Mouse (Mus musculus) hindbrain, embryonic 14.5 days (tissue): Measurements from ENCODE around the gene 1700013G24Rik. TPM values are rescaled to one million over a fixed set of nuclear protein-coding genes. Genes with fewer than 3 reads are reported as not detected.

Experiments used
- ATAC-seq: fragments of 200-750 bp; cut with Nextera tagmentation; 2 replicates; pipeline ENCODE4 v1.8.0; 2017; ENCODE audit warnings: moderate number of reproducible peaks, mild to moderate bottlenecking, moderate TSS enrichment, moderate library complexity; ENCODE audit not compliant: low FRiP score
- DNase-seq: peaks from one replicate; pipeline ENCODE4 v3.0.0-alpha.2; 2015; ENCODE audit warnings: low spot score
- H3K27ac ChIP-seq: fragments of 300-500 bp; sonication (generic); 2 replicates; pipeline ENCODE4 v1.5.1; 2014; ENCODE audit warnings: mild to moderate bottlenecking, moderate library complexity
- H3K27me3 ChIP-seq: fragments of 300-500 bp; sonication (generic); 2 replicates; pipeline ENCODE4 v1.6.1; 2014; ENCODE audit warnings: mild to moderate bottlenecking, low read length, mixed read lengths; ENCODE audit not compliant: control insufficient read depth, insufficient read depth
- H3K36me3 ChIP-seq: fragments of 300-500 bp; sonication (generic); replicated peaks from 2 replicates; pipeline ENCODE4 v1.6.1; 2014; ENCODE audit not compliant: control insufficient read depth, insufficient read depth
- H3K4me1 ChIP-seq: fragments of 300-500 bp; sonication (generic); replicated peaks from 2 replicates; pipeline ENCODE4 v1.6.1; 2014; ENCODE audit warnings: antibody characterized with exemption, low read length, mixed read lengths; ENCODE audit not compliant: control insufficient read depth, insufficient read depth
- H3K4me2 ChIP-seq: fragments of 300-500 bp; sonication (generic); replicated peaks from 2 replicates; pipeline ENCODE4 v1.6.1; 2014; ENCODE audit warnings: mild to moderate bottlenecking, moderate library complexity
- H3K4me3 ChIP-seq: fragments of 300-500 bp; sonication (generic); replicated peaks from 2 replicates; pipeline ENCODE4 v1.5.1; 2014; ENCODE audit warnings: mild to moderate bottlenecking, low read length
- H3K9ac ChIP-seq: fragments of 300-500 bp; sonication (generic); 2 replicates; pipeline ENCODE4 v1.6.1; 2014
- H3K9me3 ChIP-seq: fragments of 300-500 bp; sonication (generic); 2 replicates; pipeline ENCODE4 v1.6.1; 2016; ENCODE audit warnings: low read length; ENCODE audit not compliant: control insufficient read depth
- WGBS: fragments of 180-500 bp; shearing (Covaris S2); extraction: QIAGEN DNeasy Blood & Tissue Kit; methylation state at CpG from one replicate; pipeline ENCODE4 v1.1.7; 2014; 5-methylcytosine and 5-hydroxymethylcytosine counted together
- polyA plus RNA-seq: library from polyadenylated mRNA; unstranded; fragments of >200 nt; fragmentation: Nextera tagmentation; extraction: Ambion mirVana; gene quantifications from 2 replicates; pipeline ENCODE4 v1.2.1, GENCODE M21; 2014

The 1700013G24Rik gene
- polyA plus RNA-seq, 1 experiment from 2014 or later, result not detected

- H3K36me3 ChIP-seq, result no peaks in the 10 kb centered on the region
- ATAC-seq (no peak), DNase-seq (no peak)
- no peak overlapping the region for H3K9ac ChIP-seq
- H3K9me3 ChIP-seq, result no peaks in the 10 kb centered on the region
- no peak overlapping the region for H3K4me2 ChIP-seq
- no peak overlapping the region for H3K27ac ChIP-seq
- peaks cover 18% of the 10 kb centered on the region; the same call in 1 of the 2 replicates for H3K4me1 ChIP-seq
- H3K4me3 ChIP-seq, result no peak overlapping the region
- no peaks in the 10 kb centered on the region for H3K27me3 ChIP-seq
- WGBS, result 67% methylated on average over 13 of the region's 13 CpGs
These were observed 12.2 kb downstream of the 1700013G24Rik start for GRCm38 (mm10) chr4:137465125-137465787.

GRCm38 (mm10) chr4:137466991-137467390 lies 13.9 kb downstream of the 1700013G24Rik start:
- WGBS, result 78% methylated on average over 4 of the region's 4 CpGs
- Histone ChIP-seq H3K36me3 (no peaks in the 10 kb centered on the region), H3K9me3 (no peaks in the 10 kb centered on the region), H3K27ac (no peak overlapping the region), H3K4me3 (no peak overlapping the region), H3K4me2 (no peak overlapping the region), H3K27me3 (no peaks in the 10 kb centered on the region), H3K4me1 (peaks cover 18% of the 10 kb centered on the region; the same call in 1 of the 2 replicates), H3K9ac (no peak overlapping the region)
- DNase-seq, result no peak
- ATAC-seq, result no peak

GRCm38 (mm10) chr4:137467525-137467924 lies 14.4 kb downstream of the 1700013G24Rik start:
- Histone ChIP-seq H3K36me3 (no peaks in the 10 kb centered on the region), H3K4me3 (no peak overlapping the region), H3K27ac (no peak overlapping the region), H3K4me2 (no peak overlapping the region), H3K4me1 (peaks cover 18% of the 10 kb centered on the region; the same call in 1 of the 2 replicates), H3K27me3 (no peaks in the 10 kb centered on the region), H3K9ac (no peak overlapping the region), H3K9me3 (no peaks in the 10 kb centered on the region)
- ATAC-seq, result no peak
- DNase-seq, result no peak
- WGBS, result 90% methylated on average over 2 of the region's 2 CpGs

- H3K4me1 ChIP-seq, result peaks cover 18% of the 10 kb centered on the region; the same call in 1 of the 2 replicates
- H3K27me3 ChIP-seq, result no peaks in the 10 kb centered on the region
- no peaks in the 10 kb centered on the region for H3K36me3 ChIP-seq
- under 1% methylated on average over 71 of the region's 72 CpGs for WGBS
- DNase-seq, result peak; percentile 90
- ATAC-seq, result peak; percentile 87
- no peaks in the 10 kb centered on the region for H3K9me3 ChIP-seq
- H3K27ac ChIP-seq, result peak within 1 kb of the TSS; percentile 43
- peak within 1 kb of the TSS; percentile 63 for H3K9ac ChIP-seq
- peak within 1 kb of the TSS; percentile 97 for H3K4me2 ChIP-seq
- peak within 1 kb of the TSS; percentile 54 for H3K4me3 ChIP-seq
These were observed 15.4 kb downstream of the 1700013G24Rik start, which contains the start of gene Hspg2 for GRCm38 (mm10) chr4:137468260-137469080. Hspg2 (plus strand) TSS chr4:137468769.

- peak overlapping the region; percentile 54 for H3K4me3 ChIP-seq
- H3K4me2 ChIP-seq, result peak overlapping the region; percentile 97
- no peaks in the 10 kb centered on the region for H3K36me3 ChIP-seq
- H3K9me3 ChIP-seq, result no peaks in the 10 kb centered on the region
- peak overlapping the region; percentile 38; the same call in 1 of the 2 replicates for H3K27ac ChIP-seq
- peaks cover 18% of the 10 kb centered on the region; the same call in 1 of the 2 replicates for H3K4me1 ChIP-seq
- peak; percentile 59 for DNase-seq
- peak; percentile 1; the same call in 1 of the 2 replicates for ATAC-seq
- no peaks in the 10 kb centered on the region for H3K27me3 ChIP-seq
- 4% methylated on average over 20 of the region's 20 CpGs for WGBS
- peak overlapping the region; percentile 63 for H3K9ac ChIP-seq
These were observed 16.2 kb downstream of the 1700013G24Rik start for GRCm38 (mm10) chr4:137469081-137469844.

- no peak overlapping the region for H3K27ac ChIP-seq
- ATAC-seq, result no peak
- no peaks in the 10 kb centered on the region for H3K36me3 ChIP-seq
- no peak overlapping the region; the same call in 1 of the 2 replicates for H3K9ac ChIP-seq
- no peak for DNase-seq
- H3K9me3 ChIP-seq, result no peaks in the 10 kb centered on the region
- peak overlapping the region; percentile 54; the same call in 1 of the 2 replicates for H3K4me3 ChIP-seq
- H3K27me3 ChIP-seq, result no peaks in the 10 kb centered on the region
- H3K4me2 ChIP-seq, result peak overlapping the region; percentile 97
- 31% methylated on average over 15 of the region's 15 CpGs for WGBS
- peaks cover 18% of the 10 kb centered on the region; the same call in 1 of the 2 replicates for H3K4me1 ChIP-seq
These were observed 17.0 kb downstream of the 1700013G24Rik start for GRCm38 (mm10) chr4:137469845-137470692.

- Histone ChIP-seq H3K4me1 (peaks cover 18% of the 10 kb centered on the region; the same call in 1 of the 2 replicates), H3K4me3 (no peak overlapping the region), H3K27me3 (no peaks in the 10 kb centered on the region), H3K9ac (no peak overlapping the region), H3K4me2 (peak overlapping the region; percentile 97), H3K9me3 (no peaks in the 10 kb centered on the region), H3K27ac (no peak overlapping the region), H3K36me3 (no peaks in the 10 kb centered on the region)
- ATAC-seq (no peak), DNase-seq (no peak)
- WGBS, result 67% methylated on average over 9 of the region's 9 CpGs
These were observed 17.7 kb downstream of the 1700013G24Rik start for GRCm38 (mm10) chr4:137470701-137471317.

GRCm38 (mm10) chr4:137471326-137471725 lies 18.2 kb downstream of the 1700013G24Rik start:
- Histone ChIP-seq H3K4me3 (no peak overlapping the region), H3K36me3 (no peaks in the 10 kb centered on the region), H3K9me3 (no peaks in the 10 kb centered on the region), H3K27ac (no peak overlapping the region), H3K4me1 (peaks cover 21% of the 10 kb centered on the region; the same call in 1 of the 2 replicates), H3K27me3 (no peaks in the 10 kb centered on the region), H3K9ac (no peak overlapping the region), H3K4me2 (peak overlapping the region; percentile 8; the same call in 1 of the 2 replicates)
- ATAC-seq (no peak), DNase-seq (no peak)
- WGBS, result 79% methylated on average over 8 of the region's 8 CpGs
